ENCODE assay signal across 16 mouse cellular contexts in the genomic region with DNA sequence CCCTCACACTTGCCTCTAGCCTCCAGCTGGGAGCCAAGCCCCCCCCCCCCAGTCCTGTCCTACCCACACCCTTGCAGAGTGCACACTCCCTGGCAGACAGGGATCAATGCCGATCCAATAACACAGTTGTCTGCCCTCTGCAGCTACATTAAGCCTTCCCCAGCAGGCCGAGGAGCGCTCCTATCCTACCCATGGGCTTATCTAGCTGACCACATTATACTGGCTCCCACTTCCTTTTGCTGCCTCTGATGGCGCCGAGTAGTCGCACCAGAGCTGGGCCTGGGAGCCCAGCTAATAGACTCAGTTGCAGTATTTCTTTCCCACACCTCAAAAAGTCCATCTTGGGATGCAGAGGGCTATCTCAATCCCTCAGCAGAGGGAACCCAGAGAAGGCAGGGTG. TPM values are rescaled to one million over a fixed set of nuclear protein-coding genes. Genes with fewer than 3 reads are reported as not detected.
DNase-seq lines count a peak whose midpoint lies in the region; ATAC-seq and TF ChIP-seq lines count a peak whose summit lies in the region.
"Had no signal": no experiment of that assay in that cellular context is flagged by ENCODE, and none has a peak within 500 bp of the region (broad histone marks: within the 10 kb centered on the region; RNA-seq: fewer than 3 reads in every experiment).

No protein-coding gene starts in this region.

- WGBS in forebrain, embryonic 12.5 days: 77% methylated on average over 6 of the region's 6 CpGs
- WGBS in forebrain, postnatal 0 days: 82% methylated on average over 6 of the region's 6 CpGs
- WGBS in neural tube, embryonic 13.5 days: 74% methylated on average over 6 of the region's 6 CpGs

- no peak for TF ChIP-seq CTCF in forebrain, postnatal 0 days (IDR thresholded peaks at IDR 0.05; ENCODE audit: low read depth)

- H3K4me1 ChIP-seq in forebrain, embryonic 12.5 days: peaks cover 67% of the 10 kb centered on the region
- peaks cover 16% of the 10 kb centered on the region for H3K4me1 ChIP-seq in forebrain, postnatal 0 days (ENCODE audit: insufficient read depth)
- peaks cover 81% of the 10 kb centered on the region for H3K4me1 ChIP-seq in neural tube, embryonic 13.5 days (replicated peaks)

- H3K27ac ChIP-seq in forebrain, embryonic 12.5 days: no peak overlapping the region
- H3K27ac ChIP-seq in forebrain, postnatal 0 days (ENCODE audit: low read depth, low read length): no peak overlapping the region
- H3K27ac ChIP-seq in neural tube, embryonic 13.5 days (replicated peaks): peak overlapping the region; percentile 99

- peak overlapping the region; percentile 78 for H3K4me2 ChIP-seq in forebrain, embryonic 12.5 days
- peak overlapping the region; percentile 81 for H3K4me2 ChIP-seq in forebrain, postnatal 0 days (ENCODE audit: low read depth)
- H3K4me2 ChIP-seq in neural tube, embryonic 13.5 days: peak overlapping the region; percentile 95
- H3K4me2 ChIP-seq: heart, embryonic 11.5 days; lung, embryonic 14.5 days had no signal

- ATAC-seq in forebrain, embryonic 12.5 days (ENCODE audit: low FRiP score): no peak
- ATAC-seq in forebrain, postnatal 0 days: no peak
- ATAC-seq in megakaryocyte-erythroid progenitor cell, adult 5-6 weeks (replicated peaks; ENCODE audit: low FRiP score, low TSS enrichment, poor library complexity, severe bottlenecking): peak; percentile 45; the same call in 1 of the 2 replicates
- ATAC-seq in neural tube, embryonic 13.5 days (ENCODE audit: low read depth): no peak
- ATAC-seq: Patski had no signal

- no peak for DNase-seq in forebrain, postnatal 0 days
- no peak for DNase-seq in lung, postnatal 4 days
- no peak for DNase-seq in embryo, embryonic 10 days (ENCODE audit: low spot score)
- no peak for DNase-seq in c-Kit-positive CD71-positive TER-119-positive erythroid progenitor cells, embryonic 14.5 days (ENCODE audit: low spot score)
- DNase-seq: gastrocnemius, postnatal 14 days; heart, postnatal 4 days; kidney, adult 8-10 months; lung, embryonic 14.5 days had no signal

- H3K4me3 ChIP-seq in forebrain, embryonic 12.5 days (replicated peaks): peak overlapping the region; percentile 74
- H3K4me3 ChIP-seq in forebrain, postnatal 0 days (ENCODE audit: low read depth, low read length): no peak overlapping the region
- H3K4me3 ChIP-seq in neural tube, embryonic 13.5 days: peak overlapping the region; percentile 94
- H3K4me3 ChIP-seq: megakaryocyte, embryonic 14.5 days had no signal

- H3K9me3 ChIP-seq in forebrain, embryonic 12.5 days: no peaks in the 10 kb centered on the region
- no peaks in the 10 kb centered on the region for H3K9me3 ChIP-seq in forebrain, postnatal 0 days (ENCODE audit: low read length)
- no peaks in the 10 kb centered on the region for H3K9me3 ChIP-seq in neural tube, embryonic 13.5 days

- H3K27me3 ChIP-seq in forebrain, embryonic 12.5 days: peaks cover 50% of the 10 kb centered on the region
- H3K27me3 ChIP-seq in forebrain, postnatal 0 days (ENCODE audit: insufficient read depth, low read length): no peaks in the 10 kb centered on the region
- H3K27me3 ChIP-seq in neural tube, embryonic 13.5 days: no peaks in the 10 kb centered on the region

- no peak overlapping the region for H3K9ac ChIP-seq in forebrain, embryonic 12.5 days
- H3K9ac ChIP-seq in forebrain, postnatal 0 days: no peak overlapping the region
- H3K9ac ChIP-seq in neural tube, embryonic 13.5 days: peak overlapping the region; percentile 99
- H3K9ac ChIP-seq: lung, embryonic 14.5 days had no signal

- H3K36me3 ChIP-seq in forebrain, embryonic 12.5 days (replicated peaks): peaks cover 14% of the 10 kb centered on the region
- peaks cover 12% of the 10 kb centered on the region for H3K36me3 ChIP-seq in forebrain, postnatal 0 days (ENCODE audit: insufficient read depth)
- H3K36me3 ChIP-seq in neural tube, embryonic 13.5 days: peaks cover 45% of the 10 kb centered on the region

RNA-seq across cellular contexts. Expression of a gene that starts 4.1 kb away (rescaled TPM):
- 15.3 and 15.6 TPM in 2 replicates for polyA plus RNA-seq in forebrain, embryonic 12.5 days (2016; fragmentation: Nextera tagmentation; extraction: Ambion mirVana)
- total RNA-seq in forebrain, postnatal 0 days (2014; rRNA removed): 7.4 and 8.5 TPM in 2 replicates
- polyA plus RNA-seq in forebrain, postnatal 0 days (2015; fragmentation: Nextera tagmentation; extraction: Ambion mirVana): 3.7 and 4.3 TPM in 2 replicates
- not detected in 2 replicates for total RNA-seq in megakaryocyte-erythroid progenitor cell, adult 5-6 weeks (2014; fragmentation: Nextera tagmentation)
- total RNA-seq in megakaryocyte-erythroid progenitor cell, adult 5-6 weeks (2017): not detected in 2 replicates
- 30.0 and 30.2 TPM in 2 replicates for polyA plus RNA-seq in neural tube, embryonic 13.5 days (2015; fragmentation: Nextera tagmentation; extraction: Ambion mirVana)
- total RNA-seq: CH12.LX; heart, postnatal 4 days; liver, adult 2 months had no signal
- polyA plus RNA-seq: liver, adult 2 months; lung, embryonic 14.5 days; Patski had no signal

RNA-seq across cellular contexts. Expression of a gene that starts 19.9 kb away (rescaled TPM):
- polyA plus RNA-seq in forebrain, embryonic 12.5 days (2016; fragmentation: Nextera tagmentation; extraction: Ambion mirVana): 12.0 and 12.9 TPM in 2 replicates
- total RNA-seq in forebrain, postnatal 0 days (2014; rRNA removed): 18.4 and 27.3 TPM in 2 replicates
- 11.9 and 16.4 TPM in 2 replicates for polyA plus RNA-seq in forebrain, postnatal 0 days (2015; fragmentation: Nextera tagmentation; extraction: Ambion mirVana)
- 2.2 and 2.6 TPM in 2 replicates for total RNA-seq in megakaryocyte-erythroid progenitor cell, adult 5-6 weeks (2014; fragmentation: Nextera tagmentation)
- total RNA-seq in megakaryocyte-erythroid progenitor cell, adult 5-6 weeks (2017): 5.8 and 14.0 TPM in 2 replicates
- 19.0 TPM in 2 replicates for polyA plus RNA-seq in neural tube, embryonic 13.5 days (2015; fragmentation: Nextera tagmentation; extraction: Ambion mirVana)
- total RNA-seq: CH12.LX had no signal

RNA-seq across cellular contexts. Expression of a gene that starts 57.9 kb away (rescaled TPM):
- polyA plus RNA-seq in forebrain, embryonic 12.5 days (2016; fragmentation: Nextera tagmentation; extraction: Ambion mirVana): 3.0 and 3.2 TPM in 2 replicates
- total RNA-seq in forebrain, postnatal 0 days (2014; rRNA removed): 1.6 TPM in 1 of 2 replicates, not detected in the other
- polyA plus RNA-seq in forebrain, postnatal 0 days (2015; fragmentation: Nextera tagmentation; extraction: Ambion mirVana): 0.69 and 1.1 TPM in 2 replicates
- 1.0 TPM in 1 of 2 replicates, not detected in the other for total RNA-seq in megakaryocyte-erythroid progenitor cell, adult 5-6 weeks (2014; fragmentation: Nextera tagmentation)
- 2.1 and 4.3 TPM in 2 replicates for total RNA-seq in megakaryocyte-erythroid progenitor cell, adult 5-6 weeks (2017)
- 6.9 and 7.4 TPM in 2 replicates for polyA plus RNA-seq in neural tube, embryonic 13.5 days (2015; fragmentation: Nextera tagmentation; extraction: Ambion mirVana)
- total RNA-seq: CH12.LX; liver, adult 2 months had no signal
- polyA plus RNA-seq: liver, adult 2 months; Patski had no signal
